Mouse (Mus musculus) naive thymus-derived CD4-positive, alpha-beta T cell, adult 5 months (primary cell): ENCODE results near the gene Gpr18. TPM values are rescaled to one million over a fixed set of nuclear protein-coding genes. Genes with fewer than 3 reads are reported as not detected.

Source experiments
- polyA plus RNA-seq: library from polyadenylated mRNA; unstranded; fragments of 100-300 nt; shearing (Covaris generic); gene quantifications from one replicate; pipeline ENCODE4 v1.2.1, GENCODE M21; 2017

The Gpr18 gene
- polyA plus RNA-seq: 268 TPM

GRCm38 (mm10) chr14:121915621-121916020 lies at the start of gene Gpr18:
Gpr18 (minus strand) TSS chr14:121915781.

GRCm38 (mm10) chr14:121964990-121965389 lies 49.4 kb upstream of the Gpr18 start, which contains the start of gene Gpr183:
Gpr183 (minus strand) TSS chr14:121965195.

GRCm38 (mm10) chr14:121878176-121878858 lies 37.3 kb downstream of the Gpr18 start, which contains the start of gene Ubac2:
Ubac2 (plus strand) TSS chr14:121878620.

Other genes starting within 250 kb of the Gpr18 start
- 9.7 TPM for gene Dock9, start 117.9 kb downstream of the Gpr18 start, polyA plus RNA-seq
- gene Ubac2, start 37.2 kb downstream of the Gpr18 start, polyA plus RNA-seq: 198 TPM
- gene Gpr183, start 49.4 kb upstream of the Gpr18 start, polyA plus RNA-seq: 252 TPM
- 0.39 TPM for gene Timm8a2, start 118.9 kb upstream of the Gpr18 start, polyA plus RNA-seq
- 143 TPM for gene Tm9sf2, start 191.3 kb upstream of the Gpr18 start, polyA plus RNA-seq